Mouse (Mus musculus) limb, embryonic 10.5 days (tissue): ENCODE measurements at regions not wholly inside any gene's neighbourhood (a gene's known extent, or its start where the extent isn't known, plus 50 kb on each side); places are given as distances from the start of the nearest gene placed in this dataset.
"Not testable (repeated sequence)": the region's sequence is repeated elsewhere in the genome, so short reads cannot be mapped to it uniquely, and the experiment has no call there.

Source experiments
- DNase-seq: peaks from one replicate; pipeline ENCODE4 v3.0.0-alpha.2; 2017; ENCODE audit warnings: low spot score
- H3K27ac ChIP-seq: fragments of 300-500 bp; sonication (generic); 2 replicates; pipeline ENCODE4 v1.5.1; 2016; ENCODE audit warnings: mild to moderate bottlenecking
- H3K27me3 ChIP-seq: fragments of 300-500 bp; sonication (generic); 2 replicates; pipeline ENCODE4 v1.6.1; 2016; ENCODE audit warnings: low read depth, mild to moderate bottlenecking; ENCODE audit not compliant: poor library complexity, severe bottlenecking
- H3K36me3 ChIP-seq: fragments of 300-500 bp; sonication (generic); 2 replicates; pipeline ENCODE4 v1.6.1; 2016; ENCODE audit warnings: mild to moderate bottlenecking, moderate library complexity
- H3K4me1 ChIP-seq: fragments of 300-500 bp; sonication (generic); 2 replicates; pipeline ENCODE4 v1.6.1; 2016
- H3K4me3 ChIP-seq: fragments of 300-500 bp; sonication (generic); 2 replicates; pipeline ENCODE4 v1.5.1; 2016; ENCODE audit warnings: mild to moderate bottlenecking, moderate library complexity
- H3K9me3 ChIP-seq: fragments of 300-500 bp; sonication (generic); replicated peaks from 2 replicates; pipeline ENCODE4 v1.6.1; 2016; ENCODE audit warnings: mild to moderate bottlenecking
- WGBS: fragments of 180-500 bp; shearing (Covaris S2); methylation state at CpG from one replicate; pipeline ENCODE4 v1.1.7; 2016; 5-methylcytosine and 5-hydroxymethylcytosine counted together

GRCm38 (mm10) chr5:68353211-68353610, 321.6 kb downstream of the Grxcr1 start:
- Histone ChIP-seq H3K36me3 (no peaks in the 10 kb centered on the region), H3K9me3 (no peaks in the 10 kb centered on the region), H3K4me3 (no peak overlapping the region), H3K4me1 (peaks cover 9% of the 10 kb centered on the region; the same call in 1 of the 2 replicates), H3K27me3 (no peaks in the 10 kb centered on the region), H3K27ac (no peak overlapping the region)
- 78% methylated on average over 4 of the region's 4 CpGs for WGBS
- no peak for DNase-seq

- H3K36me3 ChIP-seq, H3K27me3 ChIP-seq, H3K4me3 ChIP-seq, DNase-seq, H3K27ac ChIP-seq, H3K4me1 ChIP-seq, H3K9me3 ChIP-seq: not testable (repeated sequence)
- 66% methylated on average over 3 of the region's 3 CpGs for WGBS
Measured at GRCm38 (mm10) chr5:68353816-68354215, 322.2 kb downstream of the Grxcr1 start.

- no peak for DNase-seq
- peaks cover 2% of the 10 kb centered on the region; the same call in 1 of the 2 replicates for H3K4me1 ChIP-seq
- H3K27ac ChIP-seq, result no peak overlapping the region
- WGBS, result 86% methylated on average over 3 of the region's 3 CpGs
- no peaks in the 10 kb centered on the region for H3K36me3 ChIP-seq
- no peaks in the 10 kb centered on the region for H3K9me3 ChIP-seq
- no peak overlapping the region for H3K4me3 ChIP-seq
- no peaks in the 10 kb centered on the region for H3K27me3 ChIP-seq
Measured at GRCm38 (mm10) chr5:68361581-68362211, 330.1 kb downstream of the Grxcr1 start.

DNA sequence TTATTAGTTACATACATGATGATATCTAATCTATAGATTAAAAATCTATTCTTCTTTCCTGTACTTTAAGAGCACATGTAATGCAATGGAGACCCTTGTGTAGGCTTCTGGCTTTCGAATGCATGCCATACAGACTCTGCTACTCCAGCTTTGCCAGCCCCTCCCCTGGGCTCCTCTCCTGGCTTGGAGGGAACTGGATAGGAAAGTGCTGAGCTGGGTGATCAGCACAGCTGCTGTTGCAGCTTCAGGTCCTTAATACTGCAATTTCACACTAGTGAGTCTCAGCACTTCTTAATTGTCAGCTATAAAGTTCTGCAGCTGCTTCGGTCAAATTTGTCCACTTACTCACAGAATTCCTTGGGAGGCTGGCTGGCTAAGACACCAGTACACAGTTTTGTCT, 341.4 kb downstream of the Grxcr1 start:
- no peak for DNase-seq
- Histone ChIP-seq H3K4me1 (no peaks in the 10 kb centered on the region), H3K4me3 (no peak overlapping the region), H3K27me3 (no peaks in the 10 kb centered on the region), H3K9me3 (no peaks in the 10 kb centered on the region), H3K36me3 (no peaks in the 10 kb centered on the region), H3K27ac (no peak overlapping the region)
- WGBS, result 77% methylated on average over 2 of the region's 2 CpGs
